Mouse (Mus musculus): ENCODE measurements around the gene Hace1. TPM values are rescaled to one million over a fixed set of nuclear protein-coding genes. Genes with fewer than 3 reads are reported as not detected.

Gene Hace1
- polyA plus RNA-seq, 1 experiment = 3.0 TPM

- no peak overlapping the region for H3ac ChIP-seq (ENCODE audit: control insufficient read depth, insufficient read length)
- peaks cover 5% of the 10 kb centered on the region for H3K36me3 ChIP-seq (ENCODE audit: control insufficient read depth, insufficient read depth)
- no peak overlapping the region for H3K4me2 ChIP-seq (ENCODE audit: low read depth)
- H3K79me2 ChIP-seq (ENCODE audit: control insufficient read depth, insufficient read depth) = no peaks in the 10 kb centered on the region
- TF ChIP-seq USF1 (IDR thresholded peaks at IDR 0.05; ENCODE audit: low read depth) (no peak), POLR2AphosphoS2 (IDR thresholded peaks at IDR 0.05; ENCODE audit: insufficient read length, low read depth) (no peak), POLR2A (IDR thresholded peaks at IDR 0.05; ENCODE audit: insufficient read length, low read depth) (no peak), MYOG (IDR thresholded peaks at IDR 0.05; ENCODE audit: control insufficient read depth in 1 of 3, insufficient read depth in 1 of 3, insufficient read length in 2 of 3, low read depth in 2 of 3) (no peak), CEBPB (IDR thresholded peaks at IDR 0.05; ENCODE audit: insufficient read depth, poor library complexity, severe bottlenecking) (no peak), SRF (IDR thresholded peaks at IDR 0.05; ENCODE audit: control insufficient read depth, insufficient read length, low read depth) (no peak), TCF12 (IDR thresholded peaks at IDR 0.05; ENCODE audit: insufficient read depth, poor library complexity, severe bottlenecking) (no peak), MYOD1 (IDR thresholded peaks at IDR 0.05; ENCODE audit: control insufficient read depth in 1 of 3, insufficient read length in 2 of 3, low read depth in 2 of 3) (no peak), TCF3 (IDR thresholded peaks at IDR 0.05; ENCODE audit: insufficient read length, low read depth) (no peak), E2F4 (IDR thresholded peaks at IDR 0.05; ENCODE audit: insufficient read depth) (no peak), MAX (IDR thresholded peaks at IDR 0.05; ENCODE audit: low read depth) (no peak), REST (IDR thresholded peaks at IDR 0.05; ENCODE audit: insufficient read depth, insufficient read length) (no peak)
- no peak overlapping the region for H3K4me3 ChIP-seq
- H3K27me3 ChIP-seq (ENCODE audit: control insufficient read depth, insufficient read depth, insufficient read length) = no peaks in the 10 kb centered on the region
Observed at GRCm38 (mm10) chr10:45619039-45619438, 41.4 kb downstream of the Hace1 start.

GRCm38 (mm10) chr10:45631995-45632394 is 54.4 kb downstream of the Hace1 start:
- H3K79me2 ChIP-seq (ENCODE audit: control insufficient read depth, insufficient read depth) = no peaks in the 10 kb centered on the region
- H3K36me3 ChIP-seq (ENCODE audit: control insufficient read depth, insufficient read depth) = no peaks in the 10 kb centered on the region
- no peaks in the 10 kb centered on the region for H3K27me3 ChIP-seq (ENCODE audit: control insufficient read depth, insufficient read depth, insufficient read length)
- no peak overlapping the region for H3K4me3 ChIP-seq
- TF ChIP-seq TCF12 (IDR thresholded peaks at IDR 0.05; ENCODE audit: insufficient read depth, poor library complexity, severe bottlenecking) = no peak
- H3ac ChIP-seq (ENCODE audit: control insufficient read depth, insufficient read length) = no peak overlapping the region
- no peak overlapping the region for H3K4me2 ChIP-seq (ENCODE audit: low read depth)

- Histone ChIP-seq H3K4me2 (ENCODE audit: low read depth) (no peak overlapping the region), H3ac (ENCODE audit: control insufficient read depth, insufficient read length) (no peak overlapping the region), H3K36me3 (ENCODE audit: control insufficient read depth, insufficient read depth) (no peaks in the 10 kb centered on the region), H3K4me3 (no peak overlapping the region), H3K27me3 (ENCODE audit: control insufficient read depth, insufficient read depth, insufficient read length) (no peaks in the 10 kb centered on the region), H3K79me2 (ENCODE audit: control insufficient read depth, insufficient read depth) (no peaks in the 10 kb centered on the region)
- TF ChIP-seq SRF (IDR thresholded peaks at IDR 0.05; ENCODE audit: control insufficient read depth, insufficient read length, low read depth) (no peak), USF1 (IDR thresholded peaks at IDR 0.05; ENCODE audit: low read depth) (no peak), MYOG (IDR thresholded peaks at IDR 0.05; ENCODE audit: control insufficient read depth in 1 of 3, insufficient read depth in 1 of 3, insufficient read length in 2 of 3, low read depth in 2 of 3) (no peak), TCF3 (IDR thresholded peaks at IDR 0.05; ENCODE audit: insufficient read length, low read depth) (no peak), MYOD1 (IDR thresholded peaks at IDR 0.05; ENCODE audit: control insufficient read depth in 1 of 3, insufficient read length in 2 of 3, low read depth in 2 of 3) (no peak), POLR2AphosphoS2 (IDR thresholded peaks at IDR 0.05; ENCODE audit: insufficient read length, low read depth) (no peak), TCF12 (IDR thresholded peaks at IDR 0.05; ENCODE audit: insufficient read depth, poor library complexity, severe bottlenecking) (no peak), E2F4 (IDR thresholded peaks at IDR 0.05; ENCODE audit: insufficient read depth) (no peak), POLR2A (IDR thresholded peaks at IDR 0.05; ENCODE audit: insufficient read length, low read depth) (no peak)
Observed at GRCm38 (mm10) chr10:45632641-45633040, 55.0 kb downstream of the Hace1 start.

- H3ac ChIP-seq (ENCODE audit: control insufficient read depth, insufficient read length) = no peak overlapping the region
- H3K79me2 ChIP-seq (ENCODE audit: control insufficient read depth, insufficient read depth) = no peaks in the 10 kb centered on the region
- no peaks in the 10 kb centered on the region for H3K36me3 ChIP-seq (ENCODE audit: control insufficient read depth, insufficient read depth)
- no peak overlapping the region for H3K4me2 ChIP-seq (ENCODE audit: low read depth)
- H3K4me3 ChIP-seq = no peak overlapping the region
- H3K27me3 ChIP-seq (ENCODE audit: control insufficient read depth, insufficient read depth, insufficient read length) = no peaks in the 10 kb centered on the region
- TF ChIP-seq POLR2AphosphoS2 (IDR thresholded peaks at IDR 0.05; ENCODE audit: insufficient read length, low read depth) (no peak), SRF (IDR thresholded peaks at IDR 0.05; ENCODE audit: control insufficient read depth, insufficient read length, low read depth) (no peak), MYOD1 (IDR thresholded peaks at IDR 0.05; ENCODE audit: control insufficient read depth in 1 of 3, insufficient read length in 2 of 3, low read depth in 2 of 3) (no peak), USF1 (IDR thresholded peaks at IDR 0.05; ENCODE audit: low read depth) (no peak), MAX (IDR thresholded peaks at IDR 0.05; ENCODE audit: low read depth) (no peak), TCF12 (IDR thresholded peaks at IDR 0.05; ENCODE audit: insufficient read depth, poor library complexity, severe bottlenecking) (no peak), E2F4 (IDR thresholded peaks at IDR 0.05; ENCODE audit: insufficient read depth) (no peak), TCF3 (IDR thresholded peaks at IDR 0.05; ENCODE audit: insufficient read length, low read depth) (no peak), POLR2A (IDR thresholded peaks at IDR 0.05; ENCODE audit: insufficient read length, low read depth) (no peak), REST (IDR thresholded peaks at IDR 0.05; ENCODE audit: insufficient read depth, insufficient read length) (no peak), MYOG (IDR thresholded peaks at IDR 0.05; ENCODE audit: control insufficient read depth in 1 of 3, insufficient read depth in 1 of 3, insufficient read length in 2 of 3, low read depth in 2 of 3) (no peak), CEBPB (IDR thresholded peaks at IDR 0.05; ENCODE audit: insufficient read depth, poor library complexity, severe bottlenecking) (no peak)
Observed at GRCm38 (mm10) chr10:45635201-45635600, 57.6 kb downstream of the Hace1 start.

- Histone ChIP-seq H3K4me2 (ENCODE audit: low read depth) (no peak overlapping the region), H3K36me3 (ENCODE audit: control insufficient read depth, insufficient read depth) (no peaks in the 10 kb centered on the region), H3ac (ENCODE audit: control insufficient read depth, insufficient read length) (no peak overlapping the region), H3K79me2 (ENCODE audit: control insufficient read depth, insufficient read depth) (no peaks in the 10 kb centered on the region), H3K27me3 (ENCODE audit: control insufficient read depth, insufficient read depth, insufficient read length) (no peaks in the 10 kb centered on the region), H3K4me3 (no peak overlapping the region)
- TF ChIP-seq MYOG (IDR thresholded peaks at IDR 0.05; ENCODE audit: control insufficient read depth in 1 of 3, insufficient read depth in 1 of 3, insufficient read length in 2 of 3, low read depth in 2 of 3) (no peak), MYOD1 (IDR thresholded peaks at IDR 0.05; ENCODE audit: control insufficient read depth in 1 of 3, insufficient read length in 2 of 3, low read depth in 2 of 3) (no peak), USF1 (IDR thresholded peaks at IDR 0.05; ENCODE audit: low read depth) (no peak), TCF12 (IDR thresholded peaks at IDR 0.05; ENCODE audit: insufficient read depth, poor library complexity, severe bottlenecking) (no peak), CEBPB (IDR thresholded peaks at IDR 0.05; ENCODE audit: insufficient read depth, poor library complexity, severe bottlenecking) (no peak), MAX (IDR thresholded peaks at IDR 0.05; ENCODE audit: low read depth) (no peak), TCF3 (IDR thresholded peaks at IDR 0.05; ENCODE audit: insufficient read length, low read depth) (no peak), POLR2AphosphoS2 (IDR thresholded peaks at IDR 0.05; ENCODE audit: insufficient read length, low read depth) (no peak)
Observed at GRCm38 (mm10) chr10:45639762-45640161, 62.1 kb downstream of the Hace1 start.

Measured in myocyte (in vitro differentiated cells).